Mouse (Mus musculus): ENCODE measurements around the gene Nsun3. TPM values are rescaled to one million over a fixed set of nuclear protein-coding genes. Genes with fewer than 3 reads are reported as not detected.
"Not testable (repeated sequence)": the region's sequence is repeated elsewhere in the genome, so short reads cannot be mapped to it uniquely, and the experiment has no call there.

Nsun3 gene
- polyA plus RNA-seq, 1 experiment from 2014 or later: 7.6 TPM

DNA sequence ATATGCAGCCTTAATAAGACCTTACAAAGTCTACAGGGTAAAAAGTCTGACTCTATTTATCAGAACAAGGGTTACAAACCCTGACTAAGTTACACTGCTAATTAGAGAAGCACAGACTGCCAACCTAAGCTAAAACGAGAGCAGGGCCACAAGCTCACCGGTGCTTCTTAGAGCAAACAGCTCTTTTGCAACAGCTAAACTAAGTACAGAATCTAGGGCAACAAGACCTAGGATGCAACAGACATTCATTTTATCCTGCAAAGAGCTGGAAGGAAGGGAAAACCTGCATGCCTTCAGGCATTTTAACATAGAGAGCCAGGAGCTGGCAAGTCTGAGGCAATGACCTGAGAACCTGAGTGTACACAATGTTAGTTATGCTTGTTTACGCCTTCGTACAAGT lies 33.5 kb downstream of the Nsun3 start:
- no peak overlapping the region for H3K9ac ChIP-seq
- peaks cover under 1% of the 10 kb centered on the region; the same call in 1 of the 2 replicates for H3K36me3 ChIP-seq
- no peaks in the 10 kb centered on the region for H3K9me3 ChIP-seq
- no peaks in the 10 kb centered on the region for H3K27me3 ChIP-seq
- no peak overlapping the region for H3K27ac ChIP-seq
- no peak for ATAC-seq (ENCODE audit: insufficient number of reproducible peaks, insufficient read depth, low FRiP score, low TSS enrichment, low read depth)
- H3K4me2 ChIP-seq: no peak overlapping the region
- 87% methylated on average over 4 of the region's 4 CpGs for WGBS
- H3K4me1 ChIP-seq: no peaks in the 10 kb centered on the region
- H3K4me3 ChIP-seq: no peak overlapping the region

DNA sequence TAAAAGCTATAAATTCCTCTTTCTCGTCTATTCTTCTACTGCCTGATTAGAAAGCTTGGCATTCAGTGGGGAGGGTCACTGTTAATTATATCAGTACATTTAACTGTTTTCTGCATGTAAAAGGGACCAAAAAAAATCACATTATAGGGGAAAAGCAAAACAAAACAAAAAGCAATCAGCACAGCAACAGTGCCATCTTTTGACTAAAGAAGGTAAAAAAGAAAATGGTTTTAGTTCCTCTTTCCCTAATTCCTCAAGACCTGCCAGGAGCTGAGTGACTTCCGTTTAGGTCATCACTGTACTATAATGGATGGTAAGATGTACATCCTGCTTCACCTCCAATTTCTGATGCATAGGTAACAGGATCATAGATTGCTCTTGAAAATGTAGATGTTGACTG lies 40.7 kb downstream of the Nsun3 start:
- Histone ChIP-seq H3K4me3 (no peak overlapping the region), H3K27ac (no peak overlapping the region), H3K4me1 (no peaks in the 10 kb centered on the region), H3K4me2 (no peak overlapping the region), H3K9ac (no peak overlapping the region), H3K36me3 (no peaks in the 10 kb centered on the region), H3K27me3 (no peaks in the 10 kb centered on the region), H3K9me3 (no peaks in the 10 kb centered on the region)
- no peak for ATAC-seq (ENCODE audit: insufficient number of reproducible peaks, insufficient read depth, low FRiP score, low TSS enrichment, low read depth)
- 61% methylated on average over 2 of the region's 2 CpGs for WGBS

DNA sequence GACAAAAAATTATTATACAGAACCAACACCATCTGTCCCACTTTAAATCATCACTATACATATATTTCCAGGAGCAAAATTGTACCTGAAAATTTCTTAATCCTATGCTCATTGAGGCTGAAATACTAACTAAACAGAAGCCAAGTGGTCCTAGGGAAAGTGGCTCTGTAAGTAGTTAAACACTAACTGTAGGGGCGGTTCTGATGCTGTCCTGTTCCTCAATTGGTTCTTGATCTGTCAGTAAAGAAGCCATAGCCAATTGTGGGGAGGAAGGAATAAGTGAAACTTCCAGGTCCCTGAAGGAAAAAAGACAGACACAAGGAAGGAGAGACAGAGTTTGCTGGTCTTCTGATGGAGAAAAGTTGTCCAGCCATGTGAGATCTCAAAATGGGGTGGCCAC lies 52.3 kb downstream of the Nsun3 start:
- no peaks in the 10 kb centered on the region for H3K4me1 ChIP-seq
- no peak overlapping the region for H3K27ac ChIP-seq
- no peak overlapping the region for H3K4me3 ChIP-seq
- H3K36me3 ChIP-seq: no peaks in the 10 kb centered on the region
- H3K27me3 ChIP-seq: no peaks in the 10 kb centered on the region
- H3K9me3 ChIP-seq: no peaks in the 10 kb centered on the region
- H3K9ac ChIP-seq: no peak overlapping the region
- H3K4me2 ChIP-seq: no peak overlapping the region
- 83% methylated on average over 1 of the region's 1 CpGs for WGBS
- ATAC-seq (ENCODE audit: insufficient number of reproducible peaks, insufficient read depth, low FRiP score, low TSS enrichment, low read depth): no peak

DNA sequence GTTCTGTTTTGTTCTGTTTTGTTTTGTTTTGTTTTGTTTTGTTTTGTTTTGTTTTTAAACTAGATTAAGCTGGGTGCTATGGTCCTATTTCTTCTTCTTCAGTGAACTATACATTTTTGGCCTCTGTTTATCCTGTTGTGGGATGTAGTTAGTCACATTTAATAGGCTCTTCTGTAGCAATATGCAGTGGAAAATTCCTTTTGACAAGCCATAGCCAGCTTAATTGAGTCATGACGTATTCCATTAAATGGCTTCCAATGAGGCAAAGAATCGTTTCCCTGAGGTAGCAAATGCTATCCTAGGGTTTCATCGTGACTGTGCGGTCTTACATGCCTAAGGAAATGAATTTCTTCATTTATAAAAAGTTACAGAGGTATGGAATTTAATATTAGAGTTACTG lies 56.3 kb downstream of the Nsun3 start:
- no peak overlapping the region for H3K9ac ChIP-seq
- H3K36me3 ChIP-seq: no peaks in the 10 kb centered on the region
- peaks cover 4% of the 10 kb centered on the region; the same call in 1 of the 2 replicates for H3K9me3 ChIP-seq
- no peak overlapping the region for H3K27ac ChIP-seq
- peaks cover 10% of the 10 kb centered on the region for H3K27me3 ChIP-seq
- H3K4me1 ChIP-seq: no peaks in the 10 kb centered on the region
- no peak for ATAC-seq (ENCODE audit: insufficient number of reproducible peaks, insufficient read depth, low FRiP score, low TSS enrichment, low read depth)
- WGBS: 40% methylated on average over 4 of the region's 4 CpGs
- no peak overlapping the region for H3K4me3 ChIP-seq
- H3K4me2 ChIP-seq: no peak overlapping the region

DNA sequence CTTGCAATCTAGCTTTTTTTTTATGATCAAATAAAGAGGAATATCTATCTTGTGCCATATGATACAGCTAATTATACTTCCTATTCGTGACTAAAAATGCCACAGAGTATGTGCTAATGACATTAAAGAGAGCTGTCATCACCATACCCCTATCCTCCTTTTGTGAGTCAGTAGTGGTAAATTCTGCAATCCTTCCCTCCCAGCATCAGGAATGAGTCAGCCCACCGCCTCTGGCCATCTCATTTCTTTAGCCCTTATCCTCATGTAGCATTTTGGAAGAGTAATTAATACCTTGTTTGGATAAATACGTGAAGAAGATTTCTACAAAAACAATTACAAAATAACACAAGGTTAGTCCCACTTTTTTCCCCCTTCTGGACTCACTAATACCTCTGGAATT lies 56.8 kb downstream of the Nsun3 start:
- WGBS: 64% methylated on average over 3 of the region's 3 CpGs
- Histone ChIP-seq H3K4me3 (no peak overlapping the region), H3K27ac (no peak overlapping the region), H3K27me3 (peaks cover 10% of the 10 kb centered on the region), H3K4me2 (no peak overlapping the region), H3K36me3 (no peaks in the 10 kb centered on the region), H3K4me1 (no peaks in the 10 kb centered on the region), H3K9ac (no peak overlapping the region), H3K9me3 (peaks cover 4% of the 10 kb centered on the region; the same call in 1 of the 2 replicates)
- no peak for ATAC-seq (ENCODE audit: insufficient number of reproducible peaks, insufficient read depth, low FRiP score, low TSS enrichment, low read depth)

DNA sequence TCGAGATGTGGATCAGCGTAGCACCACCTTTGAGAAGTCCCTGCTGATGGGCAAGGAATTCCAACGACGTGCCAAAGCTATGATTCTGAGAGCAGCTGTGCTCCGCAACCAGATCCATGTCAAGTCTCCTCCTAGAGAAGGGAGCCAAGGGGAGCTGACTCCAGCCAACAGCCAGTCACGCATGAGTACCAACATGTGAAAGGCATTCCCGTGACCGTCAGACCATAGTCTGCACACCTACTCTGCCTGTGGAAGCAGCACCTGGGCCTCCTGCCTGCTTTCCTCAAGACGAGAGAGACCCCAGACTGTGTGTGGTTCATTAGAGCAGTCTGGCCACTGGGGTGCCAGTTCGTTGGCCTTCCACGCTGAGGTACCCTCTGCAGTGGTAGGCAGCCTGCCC lies 68.4 kb downstream of the Nsun3 start:
- not testable (repeated sequence) for H3K9me3 ChIP-seq

DNA sequence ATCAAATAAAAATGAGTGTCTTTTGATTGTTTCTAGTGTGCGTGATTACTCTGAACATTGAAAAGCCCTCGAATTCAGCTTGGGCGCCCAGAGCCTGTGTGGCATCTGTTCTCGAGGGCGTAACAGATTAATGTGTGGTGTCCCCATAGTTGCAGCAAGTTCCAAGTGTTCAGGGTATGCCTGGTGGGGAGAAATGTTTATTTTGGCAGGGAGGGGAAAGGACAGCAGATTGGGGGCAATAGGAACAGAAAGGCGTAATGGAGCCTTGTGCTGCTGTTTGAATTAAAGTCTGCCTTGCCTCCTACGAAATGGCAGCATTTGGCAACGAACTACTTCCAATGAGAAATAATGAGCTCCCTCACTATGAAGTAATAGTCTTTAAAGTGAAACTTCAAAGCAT lies 96.2 kb downstream of the Nsun3 start:
- H3K27me3 ChIP-seq: no peaks in the 10 kb centered on the region
- no peak overlapping the region for H3K4me2 ChIP-seq
- no peaks in the 10 kb centered on the region for H3K9me3 ChIP-seq
- no peaks in the 10 kb centered on the region for H3K4me1 ChIP-seq
- WGBS: 90% methylated on average over 8 of the region's 8 CpGs
- no peaks in the 10 kb centered on the region for H3K36me3 ChIP-seq
- no peak overlapping the region for H3K9ac ChIP-seq
- ATAC-seq (ENCODE audit: insufficient number of reproducible peaks, insufficient read depth, low FRiP score, low TSS enrichment, low read depth): no peak
- no peak overlapping the region for H3K27ac ChIP-seq
- H3K4me3 ChIP-seq: no peak overlapping the region

More for the DNA sequence above, 68.4 kb downstream of the Nsun3 start:
- not testable (repeated sequence) for H3K4me3 ChIP-seq; H3K27ac ChIP-seq; H3K4me1 ChIP-seq; H3K27me3 ChIP-seq; H3K9ac ChIP-seq; H3K36me3 ChIP-seq; ATAC-seq (ENCODE audit: insufficient number of reproducible peaks, insufficient read depth, low FRiP score, low TSS enrichment, low read depth); H3K4me2 ChIP-seq
- 85% methylated on average over 9 of the region's 11 CpGs for WGBS

DNA sequence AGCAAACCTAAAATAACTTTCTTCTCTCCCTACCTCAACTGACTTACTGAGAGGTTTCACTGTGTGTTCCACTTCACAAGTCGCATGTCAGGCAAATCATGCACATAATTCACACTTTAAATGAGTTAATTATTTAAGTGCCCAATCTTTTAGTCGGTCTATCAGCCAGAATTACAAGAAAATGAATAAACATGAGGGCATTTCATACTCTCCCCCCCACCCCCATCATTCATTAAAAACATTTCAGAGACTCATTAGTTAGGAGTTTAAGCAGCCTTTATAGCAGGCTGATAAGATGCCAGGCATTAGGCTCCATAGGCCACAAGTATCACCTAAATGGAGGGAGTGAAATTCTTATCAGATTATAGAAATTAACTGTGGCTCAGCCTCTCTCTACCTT lies 100.5 kb downstream of the Nsun3 start:
- Histone ChIP-seq H3K9me3 (no peaks in the 10 kb centered on the region), H3K4me1 (no peaks in the 10 kb centered on the region), H3K4me2 (no peak overlapping the region), H3K9ac (no peak overlapping the region), H3K4me3 (no peak overlapping the region), H3K36me3 (no peaks in the 10 kb centered on the region), H3K27ac (no peak overlapping the region), H3K27me3 (no peaks in the 10 kb centered on the region)
- no peak for ATAC-seq (ENCODE audit: insufficient number of reproducible peaks, insufficient read depth, low FRiP score, low TSS enrichment, low read depth)
- WGBS: 70% methylated on average over 2 of the region's 2 CpGs

DNA sequence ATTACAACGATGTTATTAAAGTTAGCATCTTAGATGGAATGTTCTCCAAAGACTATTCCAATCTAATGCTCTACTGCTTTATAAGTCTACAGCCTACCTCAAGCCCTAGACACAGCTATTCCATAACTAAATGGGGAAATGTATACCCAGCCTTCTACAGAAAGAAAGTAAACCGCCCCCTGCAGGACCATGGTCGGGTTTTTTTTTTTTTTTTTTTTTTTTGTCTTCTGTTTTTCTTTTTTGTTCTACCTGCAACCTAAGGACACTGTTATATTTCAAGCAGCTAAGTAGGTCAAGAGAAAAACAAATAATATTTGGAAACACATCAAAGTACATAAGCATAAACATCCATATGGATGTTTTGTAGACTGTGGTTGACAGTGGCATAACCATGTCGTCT lies 101.1 kb downstream of the Nsun3 start:
- no peaks in the 10 kb centered on the region for H3K9me3 ChIP-seq
- ATAC-seq (ENCODE audit: insufficient number of reproducible peaks, insufficient read depth, low FRiP score, low TSS enrichment, low read depth): no peak
- no peaks in the 10 kb centered on the region for H3K4me1 ChIP-seq
- 73% methylated on average over 4 of the region's 4 CpGs for WGBS
- no peaks in the 10 kb centered on the region for H3K36me3 ChIP-seq
- H3K27me3 ChIP-seq: no peaks in the 10 kb centered on the region
- H3K4me3 ChIP-seq: no peak overlapping the region
- H3K27ac ChIP-seq: no peak overlapping the region
- no peak overlapping the region for H3K4me2 ChIP-seq
- no peak overlapping the region for H3K9ac ChIP-seq

Small RNA genes lying within 50 kb of the gene (microRNA-seq; reads per million reads assigned to microRNA genes)
- gene Gm25986: not detected

Other genes starting within 250 kb of the Nsun3 start
- 1.2 and 1.5 TPM in 2 replicates for gene Stx19, start 27.9 kb upstream of the Nsun3 start, polyA plus RNA-seq (2015; fragmentation: Nextera tagmentation; extraction: Ambion mirVana)
- gene Arl13b, start 60.2 kb upstream of the Nsun3 start, polyA plus RNA-seq (2015; fragmentation: Nextera tagmentation; extraction: Ambion mirVana): 27.4 and 29.2 TPM in 2 replicates
- 48.1 and 49.3 TPM in 2 replicates for gene Pros1, start 67.5 kb upstream of the Nsun3 start, polyA plus RNA-seq (2015; fragmentation: Nextera tagmentation; extraction: Ambion mirVana)